Mouse (Mus musculus) liver, adult 2 months (tissue): ENCODE measurements around the gene Sertm1. TPM values are rescaled to one million over a fixed set of nuclear protein-coding genes. Genes with fewer than 3 reads are reported as not detected.

Source experiments
- DNase-seq: peaks from one replicate; pipeline ENCODE4 v3.0.0-alpha.2; 2011; ENCODE audit warnings: low read depth, low spot score; ENCODE audit errors: extremely low read depth
- H3K27ac ChIP-seq: fragments of 200-500 bp; replicated peaks from 2 replicates; pipeline ENCODE4 v1.5.1; 2012; ENCODE audit warnings: low read depth, mild to moderate bottlenecking, control low read depth, inconsistent platforms, low read length; ENCODE audit not compliant: insufficient read depth
- H3K27me3 ChIP-seq: fragments of 200-500 bp; 2 replicates; pipeline ENCODE4 v1.6.1; 2012; ENCODE audit warnings: mild to moderate bottlenecking, moderate library complexity, low read length, inconsistent platforms; ENCODE audit not compliant: control insufficient read depth, insufficient read depth
- H3K36me3 ChIP-seq: fragments of 200-500 bp; 2 replicates; pipeline ENCODE4 v1.6.1; 2012; ENCODE audit warnings: low read length, inconsistent platforms; ENCODE audit not compliant: control insufficient read depth, insufficient read depth
- H3K4me1 ChIP-seq: fragments of 200-500 bp; 2 replicates; pipeline ENCODE4 v1.6.1; 2011; ENCODE audit warnings: low read length; ENCODE audit not compliant: control insufficient read depth, insufficient read depth
- H3K4me3 ChIP-seq: fragments of 200-500 bp; 2 replicates; pipeline ENCODE4 v1.5.1; 2011; ENCODE audit warnings: low read depth, mild to moderate bottlenecking, control low read depth, low read length, moderate library complexity; ENCODE audit not compliant: insufficient read depth
- H3K79me2 ChIP-seq: fragments of 200-500 bp; 2 replicates; pipeline ENCODE4 v1.6.1; 2012; ENCODE audit warnings: inconsistent platforms, mild to moderate bottlenecking, low read length, moderate library complexity; ENCODE audit not compliant: control insufficient read depth, insufficient read depth
- H3K9ac ChIP-seq: fragments of 200-500 bp; 2 replicates; pipeline ENCODE4 v1.6.1; 2012; ENCODE audit warnings: low read depth, mild to moderate bottlenecking, control low read depth, inconsistent platforms, low read length
- CTCF ChIP-seq: fragments of 200-500 bp; IDR thresholded peaks from 2 replicates; pipeline ENCODE4 v1.5.1; 2011; ENCODE audit warnings: low read depth, low read length, control low read depth
- POLR2A ChIP-seq: fragments of 200-500 bp; IDR thresholded peaks from 2 replicates; pipeline ENCODE4 v1.6.1; 2011; ENCODE audit warnings: low read length, control low read depth; ENCODE audit not compliant: insufficient read depth; ENCODE audit errors: extremely low read depth
- WGBS: fragments of 180-500 bp; shearing (Covaris S2); methylation state at CpG from one replicate; pipeline ENCODE4 v1.1.7; 2018; 5-methylcytosine and 5-hydroxymethylcytosine counted together
- polyA plus RNA-seq: library from polyadenylated mRNA; depleted of rRNA; stranded (reverse); fragments of >200 nt; gene quantifications from 2 replicates; pipeline ENCODE4 v1.2.3, GENCODE M21; 2012; rRNA removed
- total RNA-seq: library from RNA; depleted of rRNA; stranded (reverse); fragments of >200 nt; gene quantifications from 2 replicates; pipeline ENCODE4 v1.2.3, GENCODE M21; 2014; rRNA removed

Gene Sertm1
- total and polyA plus RNA-seq, 2 experiments, result not detected

DNA sequence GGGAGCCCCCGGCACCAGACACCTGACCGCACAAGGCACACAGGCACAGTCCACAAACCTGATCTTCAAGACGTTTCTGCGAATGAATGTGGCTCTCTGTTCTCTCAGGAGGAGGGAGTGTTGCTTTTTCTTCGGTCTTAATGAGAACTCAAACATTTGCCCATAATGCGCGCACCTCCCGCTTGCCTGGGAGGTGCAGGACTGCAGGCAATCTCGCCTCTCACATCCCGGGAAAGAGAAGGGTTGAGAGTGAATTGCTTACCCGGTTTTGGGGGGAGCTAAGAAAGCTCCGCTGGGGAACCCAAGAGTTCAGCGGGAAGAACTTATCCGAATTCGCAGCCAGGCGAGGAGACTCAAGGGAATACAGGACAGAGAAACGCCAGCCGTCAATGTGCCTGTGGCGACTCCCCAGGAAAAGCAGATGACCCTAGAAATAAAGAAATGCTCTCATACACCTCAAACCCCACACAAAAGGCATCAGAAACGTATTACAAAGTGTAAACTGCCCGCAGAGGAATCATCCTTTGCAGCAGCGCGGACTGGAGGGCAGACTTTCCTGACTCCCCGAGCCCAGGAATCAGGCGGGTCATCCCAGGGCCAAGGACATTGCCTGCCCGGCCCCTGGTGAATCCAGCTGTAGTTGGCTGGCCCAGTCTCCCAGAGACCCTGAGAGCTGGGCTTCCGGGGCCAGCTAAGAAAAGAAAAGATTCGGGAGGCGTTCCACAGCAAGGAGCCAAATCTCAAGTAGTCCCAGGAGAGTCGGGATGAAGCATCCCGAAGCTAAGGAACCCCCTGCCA is 643 bp downstream of the Sertm1 start:
- Histone ChIP-seq H3K27ac (no peak overlapping the region), H3K9ac (no peak overlapping the region), H3K79me2 (no peaks in the 10 kb centered on the region), H3K36me3 (no peaks in the 10 kb centered on the region), H3K4me3 (no peak overlapping the region), H3K27me3 (peaks cover 14% of the 10 kb centered on the region), H3K4me1 (no peaks in the 10 kb centered on the region)
- DNase-seq, result no peak
- TF ChIP-seq POLR2A (no peak), CTCF (no peak)
- 15% methylated on average over 31 of the region's 31 CpGs for WGBS

DNA sequence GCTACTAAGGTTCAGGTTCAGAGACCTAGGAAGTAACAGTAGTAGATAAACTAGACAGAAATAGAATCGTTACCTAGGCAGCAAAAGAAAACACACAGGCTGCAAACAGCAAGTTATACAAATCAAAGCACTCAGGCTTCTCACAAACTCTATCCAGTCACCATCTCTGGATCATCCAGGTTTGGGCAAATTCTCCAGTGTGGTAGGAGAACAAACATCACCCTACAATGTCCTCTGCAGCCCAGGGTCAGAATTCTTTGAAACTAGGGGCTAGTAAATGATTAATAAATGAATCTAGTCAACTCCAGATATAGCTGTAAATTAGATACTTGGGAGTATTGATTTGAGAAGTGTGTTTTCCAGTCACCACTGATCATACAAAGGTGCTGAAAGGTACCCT is 6.8 kb downstream of the Sertm1 start:
- H3K9ac ChIP-seq, result no peak overlapping the region
- TF ChIP-seq CTCF (no peak), POLR2A (no peak)
- no peaks in the 10 kb centered on the region for H3K27me3 ChIP-seq
- 24% methylated on average over 1 of the region's 1 CpGs for WGBS
- peak; percentile 23 for DNase-seq
- H3K36me3 ChIP-seq, result no peaks in the 10 kb centered on the region
- H3K27ac ChIP-seq, result no peak overlapping the region
- no peak overlapping the region for H3K4me3 ChIP-seq
- H3K79me2 ChIP-seq, result no peaks in the 10 kb centered on the region
- no peaks in the 10 kb centered on the region for H3K4me1 ChIP-seq

DNA sequence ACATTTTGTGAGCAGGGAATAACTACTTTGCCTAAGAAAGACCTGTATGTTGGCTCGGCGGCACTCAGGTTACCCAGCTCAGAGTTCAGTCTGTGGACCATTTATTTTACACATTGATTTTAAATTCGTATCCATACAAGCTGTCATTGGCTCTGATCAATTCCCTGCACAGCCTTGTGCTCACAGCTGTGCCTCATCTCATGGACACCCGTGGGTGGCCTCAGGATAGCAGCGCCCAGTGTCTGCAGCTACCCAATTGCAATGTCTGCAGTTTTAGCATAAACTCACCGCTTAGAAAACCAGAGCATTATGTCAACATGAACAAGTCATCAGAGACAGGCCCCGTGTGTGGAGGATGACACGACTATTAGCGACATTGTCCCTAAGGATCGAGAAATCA is 17.7 kb downstream of the Sertm1 start:
- WGBS, result 88% methylated on average over 10 of the region's 10 CpGs
- Histone ChIP-seq H3K4me3 (no peak overlapping the region), H3K9ac (no peak overlapping the region), H3K79me2 (no peaks in the 10 kb centered on the region), H3K27me3 (no peaks in the 10 kb centered on the region), H3K27ac (no peak overlapping the region), H3K36me3 (no peaks in the 10 kb centered on the region), H3K4me1 (no peaks in the 10 kb centered on the region)
- TF ChIP-seq POLR2A (no peak), CTCF (no peak)
- DNase-seq, result no peak

DNA sequence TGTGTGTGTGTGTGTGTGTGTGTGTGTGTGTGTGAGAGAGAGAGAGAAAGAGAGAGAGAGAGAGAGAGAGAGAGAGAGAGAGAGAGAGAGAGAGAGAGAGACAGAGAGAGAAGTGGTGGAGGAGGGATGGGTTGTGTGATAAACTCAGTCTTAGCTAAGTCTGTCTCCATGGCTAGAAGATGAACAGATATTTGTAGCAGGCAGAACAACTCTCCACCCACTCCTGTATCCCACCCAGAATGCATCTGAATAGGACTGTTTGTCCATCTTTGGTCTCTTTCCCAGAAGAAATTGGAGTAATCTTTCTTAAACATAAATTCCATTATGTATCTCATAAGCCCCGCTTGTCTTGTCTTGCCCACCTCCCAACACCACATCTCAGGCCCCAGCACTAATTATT is 20.8 kb downstream of the Sertm1 start:
- DNase-seq, result no peak
- no peaks in the 10 kb centered on the region for H3K79me2 ChIP-seq
- no peaks in the 10 kb centered on the region for H3K4me1 ChIP-seq
- TF ChIP-seq POLR2A (no peak), CTCF (no peak)
- WGBS, result 83% methylated on average over 1 of the region's 1 CpGs
- H3K36me3 ChIP-seq, result no peaks in the 10 kb centered on the region
- H3K27ac ChIP-seq, result no peak overlapping the region
- no peak overlapping the region for H3K4me3 ChIP-seq
- H3K9ac ChIP-seq, result no peak overlapping the region
- no peaks in the 10 kb centered on the region for H3K27me3 ChIP-seq

DNA sequence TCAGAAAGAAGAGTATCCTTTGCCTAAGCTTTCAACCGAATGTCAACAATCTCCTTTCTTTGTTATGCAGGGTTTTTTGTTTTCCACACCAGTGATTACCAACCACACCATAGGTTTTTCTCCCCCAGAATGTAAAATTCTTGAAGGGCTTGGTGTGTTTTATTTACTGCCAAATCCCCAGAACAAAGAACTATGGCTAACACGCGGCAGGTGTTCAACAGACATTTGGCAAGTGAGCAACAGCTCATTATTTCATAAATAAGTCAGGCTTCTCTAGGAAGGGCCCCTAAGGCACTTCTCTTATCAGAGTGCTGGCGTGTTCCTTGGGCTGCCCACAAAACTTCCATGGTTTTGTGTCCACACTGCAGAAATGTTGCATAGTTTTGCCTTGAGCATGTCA is 23.5 kb downstream of the Sertm1 start:
- Histone ChIP-seq H3K79me2 (no peaks in the 10 kb centered on the region), H3K27ac (no peak overlapping the region), H3K4me1 (no peaks in the 10 kb centered on the region), H3K9ac (no peak overlapping the region), H3K27me3 (no peaks in the 10 kb centered on the region), H3K4me3 (no peak overlapping the region), H3K36me3 (no peaks in the 10 kb centered on the region)
- 79% methylated on average over 4 of the region's 4 CpGs for WGBS
- TF ChIP-seq POLR2A, result no peak
- TF ChIP-seq CTCF, result no peak
- no peak for DNase-seq

DNA sequence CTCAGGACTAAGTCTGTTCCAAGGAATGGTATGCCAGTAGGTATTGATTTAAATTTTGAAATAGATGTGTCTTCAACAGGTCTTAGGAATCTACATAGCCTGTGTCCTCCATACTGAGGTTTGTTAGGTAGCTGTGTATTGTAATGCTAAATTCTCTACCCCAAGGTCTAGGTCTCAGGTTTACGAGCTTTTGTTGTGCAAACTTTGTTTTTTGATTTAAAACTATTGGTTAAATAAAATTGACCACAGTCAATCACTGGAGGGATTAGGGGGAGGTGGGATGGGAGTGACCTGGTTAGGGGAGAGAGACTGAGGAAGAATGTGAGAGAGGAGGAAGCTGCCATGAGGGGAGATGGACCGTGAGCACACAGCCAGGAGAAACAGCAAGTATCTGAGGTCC is 29.2 kb downstream of the Sertm1 start:
- H3K27me3 ChIP-seq, result no peaks in the 10 kb centered on the region
- no peaks in the 10 kb centered on the region for H3K36me3 ChIP-seq
- TF ChIP-seq POLR2A, result no peak
- TF ChIP-seq CTCF, result no peak
- H3K4me1 ChIP-seq, result no peaks in the 10 kb centered on the region
- WGBS, result 91% methylated on average over 2 of the region's 2 CpGs
- H3K27ac ChIP-seq, result no peak overlapping the region
- H3K9ac ChIP-seq, result no peak overlapping the region
- no peaks in the 10 kb centered on the region for H3K79me2 ChIP-seq
- no peak for DNase-seq
- H3K4me3 ChIP-seq, result no peak overlapping the region

Other genes starting within 250 kb of the Sertm1 start
- 16.4 and 17.0 TPM in 2 replicates for gene Supt20, start 223.1 kb downstream of the Sertm1 start, total RNA-seq
- 10.0 and 15.0 TPM in 2 replicates for gene Supt20, start 223.1 kb downstream of the Sertm1 start, polyA plus RNA-seq
- gene Gm21958, start 201.5 kb downstream of the Sertm1 start, total RNA-seq, result not detected in 2 replicates
- gene Gm21958, start 201.5 kb downstream of the Sertm1 start, polyA plus RNA-seq, result not detected in 2 replicates
- gene Exosc8, start 180.5 kb downstream of the Sertm1 start, total RNA-seq, result 17.4 and 22.1 TPM in 2 replicates
- gene Exosc8, start 180.5 kb downstream of the Sertm1 start, polyA plus RNA-seq, result 8.0 and 10.1 TPM in 2 replicates
- gene Alg5, start 180.3 kb downstream of the Sertm1 start, total RNA-seq, result 28.3 and 33.4 TPM in 2 replicates
- 14.8 and 17.5 TPM in 2 replicates for gene Alg5, start 180.3 kb downstream of the Sertm1 start, polyA plus RNA-seq
- gene Smad9, start 160.3 kb downstream of the Sertm1 start, total RNA-seq, result 3.8 and 7.2 TPM in 2 replicates
- 2.1 and 4.6 TPM in 2 replicates for gene Smad9, start 160.3 kb downstream of the Sertm1 start, polyA plus RNA-seq
- 10.6 and 11.4 TPM in 2 replicates for gene Rfxap, start 108.1 kb downstream of the Sertm1 start, total RNA-seq
- gene Rfxap, start 108.1 kb downstream of the Sertm1 start, polyA plus RNA-seq, result 10.8 and 13.1 TPM in 2 replicates
- gene Ccna1, start 139.6 kb upstream of the Sertm1 start, total RNA-seq, result not detected in 2 replicates
- gene Ccna1, start 139.6 kb upstream of the Sertm1 start, polyA plus RNA-seq, result not detected in 2 replicates
- 19.1 and 21.7 TPM in 2 replicates for gene Spg20, start 196.2 kb upstream of the Sertm1 start, total RNA-seq
- 12.6 and 14.1 TPM in 2 replicates for gene Spg20, start 196.2 kb upstream of the Sertm1 start, polyA plus RNA-seq
- 0.09 and 0.40 TPM in 2 replicates for gene Ccdc169, start 221.5 kb upstream of the Sertm1 start, total RNA-seq
- gene Ccdc169, start 221.5 kb upstream of the Sertm1 start, polyA plus RNA-seq, result not detected in 2 replicates